Mouse (Mus musculus) lung, postnatal 4 days (tissue): ENCODE measurements around the gene Tnik.

ENCODE experiments used
- DNase-seq, 2 experiments: peaks; one replicate each; pipeline ENCODE4 v3.0.0; 2021

The Tnik gene

DNA sequence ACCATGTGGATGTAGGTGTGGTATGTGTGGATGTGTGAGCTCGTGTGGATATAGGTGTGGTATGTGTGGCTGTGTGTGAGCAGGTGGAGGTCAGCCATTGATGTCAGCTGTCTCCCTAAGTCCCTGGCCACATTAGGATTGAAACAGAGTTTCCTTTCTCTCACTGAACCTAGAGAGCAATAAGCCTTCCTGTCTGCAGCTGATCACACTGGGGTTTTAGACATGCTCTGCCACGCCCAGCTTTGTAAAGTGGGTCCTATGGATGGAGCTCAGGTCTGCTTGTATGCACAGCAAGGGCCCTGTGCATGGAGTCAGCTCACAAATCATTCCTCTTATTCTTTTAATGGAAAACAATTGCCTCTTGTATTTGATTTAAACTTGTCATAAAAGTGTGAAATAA, 95.4 kb downstream of the Tnik start:
- DNase-seq: no peak

DNA sequence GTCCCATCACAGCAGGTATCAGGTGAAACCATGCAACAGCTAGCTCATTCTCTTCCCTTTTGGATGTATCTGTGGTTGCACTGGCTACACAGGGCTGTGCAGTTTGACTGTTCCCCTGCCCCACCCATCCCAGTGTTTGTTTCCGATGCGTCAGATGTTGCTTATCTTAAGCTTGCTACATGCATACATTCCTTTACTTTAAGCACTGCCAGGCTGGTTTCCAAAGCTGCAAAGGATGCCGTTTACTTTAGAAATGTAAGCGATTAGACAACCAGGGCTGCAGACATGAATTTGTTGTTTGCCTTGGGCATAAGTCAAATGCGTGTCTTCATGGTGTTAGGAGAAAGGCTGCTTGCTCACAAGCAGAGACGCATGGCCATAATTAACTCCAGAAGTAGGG, 96.1 kb downstream of the Tnik start:
- peak; percentile 44 to 50 for DNase-seq

DNA sequence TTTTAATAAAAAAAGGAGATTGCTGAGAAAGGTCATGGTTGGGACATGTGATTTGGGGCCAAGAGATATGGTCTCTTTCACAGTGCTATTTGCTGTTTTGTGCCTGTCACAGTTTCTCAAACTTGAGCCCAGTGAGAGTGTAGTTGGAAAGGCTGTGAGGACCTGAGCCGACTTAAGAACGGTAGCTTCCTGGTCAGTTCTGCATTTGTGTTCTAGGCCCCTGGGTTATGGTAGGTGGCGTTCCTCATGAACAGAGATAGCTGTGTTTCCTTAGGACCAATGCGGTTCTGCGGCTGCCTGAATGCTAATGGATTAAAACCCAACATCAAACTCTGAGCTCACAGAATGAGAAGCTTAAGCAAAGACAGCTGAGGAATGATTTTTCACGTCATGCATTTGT, 98.0 kb downstream of the Tnik start:
- DNase-seq: no peak

DNA sequence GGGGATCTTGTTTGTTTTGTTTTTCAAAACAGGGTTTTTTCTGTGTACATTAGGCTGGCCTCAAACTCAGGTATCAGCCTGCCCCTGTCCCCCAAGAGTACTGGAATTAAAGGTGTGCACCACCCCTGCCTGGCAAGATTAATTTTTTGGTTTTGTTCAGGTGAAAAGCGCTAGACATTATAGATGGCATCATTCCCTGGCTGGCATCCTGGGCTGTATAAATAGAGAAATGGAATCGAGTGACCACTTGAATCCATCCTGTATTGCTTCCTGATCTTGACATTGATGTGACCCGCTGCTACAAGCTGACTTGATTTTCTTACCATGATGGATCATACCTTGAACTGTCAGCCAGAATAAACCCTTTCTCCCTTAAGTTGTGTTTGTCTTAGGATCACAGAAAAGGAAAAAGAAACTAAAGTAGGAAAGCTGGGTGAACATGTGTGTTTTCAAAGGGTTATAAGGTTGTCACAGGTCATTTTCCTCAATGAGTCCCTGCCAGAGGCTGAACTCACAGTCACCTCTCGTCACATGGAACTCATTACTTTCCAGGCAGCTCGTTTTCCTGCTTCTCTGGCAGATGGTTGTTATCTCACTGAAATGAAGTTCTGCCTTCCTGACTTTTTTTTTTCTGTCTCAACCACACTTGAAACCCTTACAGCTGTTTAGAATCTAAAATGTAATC, 100.6 kb downstream of the Tnik start:
- DNase-seq: no peak

DNA sequence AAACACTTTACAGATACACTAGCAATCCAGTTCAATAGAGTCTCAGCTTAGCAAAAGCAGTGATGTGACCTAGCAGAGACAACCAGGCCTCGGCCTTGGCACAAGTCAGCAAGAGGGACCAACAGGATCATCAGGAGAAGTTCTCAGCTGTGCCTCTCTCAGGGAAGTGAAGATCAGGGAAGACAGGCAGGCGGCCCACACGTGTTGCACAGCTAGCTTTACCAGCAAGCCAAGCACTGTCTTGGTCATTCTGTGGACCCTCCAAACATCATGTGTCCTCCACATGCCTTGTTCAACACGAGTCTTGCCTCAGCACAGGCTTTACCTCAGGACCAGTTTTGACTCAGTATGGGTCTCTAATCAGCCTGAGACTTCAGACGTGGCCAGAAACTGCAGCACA, 105.7 kb downstream of the Tnik start:
- DNase-seq: no peak

DNA sequence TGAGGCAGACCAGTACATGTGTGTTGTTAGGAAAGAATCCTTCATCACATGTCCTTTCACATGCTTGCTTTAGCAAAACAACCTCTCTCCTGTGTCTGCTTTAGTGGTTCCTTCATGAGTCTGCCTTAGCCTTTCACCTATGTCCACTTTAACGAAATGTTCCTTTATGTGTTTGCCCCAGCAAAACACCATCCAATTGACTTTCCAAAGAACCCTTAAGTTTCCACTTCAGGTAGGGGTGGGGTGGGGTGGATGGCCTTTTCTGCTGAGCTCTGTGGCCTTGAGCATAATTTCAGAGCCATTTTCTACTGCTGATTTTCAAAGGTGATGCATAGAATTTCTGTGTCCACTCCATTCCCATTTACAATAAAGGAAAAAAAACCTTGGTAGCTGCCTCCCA, 106.3 kb downstream of the Tnik start:
- peak in 1 of 2 experiments; percentile 20 for DNase-seq

DNA sequence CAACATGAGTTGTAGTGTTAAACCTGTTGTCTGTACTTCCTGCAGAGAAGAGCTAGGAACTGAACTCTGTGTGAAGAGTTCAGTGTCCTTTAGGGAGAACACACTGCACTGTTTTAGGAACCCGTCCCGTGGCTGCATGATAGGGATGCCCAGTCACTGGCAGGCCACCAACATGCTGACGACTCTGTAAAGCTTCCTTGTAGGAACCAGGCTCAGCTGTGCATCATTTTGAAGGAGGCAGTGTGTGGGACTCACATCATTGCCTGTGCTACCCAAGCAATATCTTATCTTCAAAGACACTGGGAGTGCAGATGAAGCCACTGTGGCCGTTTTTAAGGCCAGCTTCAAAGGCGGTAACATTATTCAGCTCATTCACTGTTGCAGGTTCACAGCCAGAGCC, 106.7 kb downstream of the Tnik start:
- no peak for DNase-seq

DNA sequence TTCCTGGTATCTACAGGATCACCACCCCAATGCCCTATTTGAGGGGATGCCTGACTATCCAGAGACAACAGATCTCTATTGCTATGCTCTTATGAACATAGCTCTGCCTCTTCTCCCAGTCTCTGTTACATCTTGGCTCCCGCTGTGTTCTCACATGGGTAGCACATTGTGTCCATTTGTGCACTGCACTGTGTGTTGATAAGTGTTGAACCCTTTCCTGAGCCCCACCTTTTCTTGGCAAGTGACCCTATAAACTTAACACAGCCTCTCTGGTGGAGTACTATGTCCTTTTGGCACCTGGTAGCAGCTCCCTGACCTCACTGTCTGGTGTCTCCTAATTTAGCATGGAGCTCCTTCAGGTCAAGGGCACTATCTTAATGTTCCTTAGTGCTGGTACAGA, 108.6 kb downstream of the Tnik start:
- no peak for DNase-seq

DNA sequence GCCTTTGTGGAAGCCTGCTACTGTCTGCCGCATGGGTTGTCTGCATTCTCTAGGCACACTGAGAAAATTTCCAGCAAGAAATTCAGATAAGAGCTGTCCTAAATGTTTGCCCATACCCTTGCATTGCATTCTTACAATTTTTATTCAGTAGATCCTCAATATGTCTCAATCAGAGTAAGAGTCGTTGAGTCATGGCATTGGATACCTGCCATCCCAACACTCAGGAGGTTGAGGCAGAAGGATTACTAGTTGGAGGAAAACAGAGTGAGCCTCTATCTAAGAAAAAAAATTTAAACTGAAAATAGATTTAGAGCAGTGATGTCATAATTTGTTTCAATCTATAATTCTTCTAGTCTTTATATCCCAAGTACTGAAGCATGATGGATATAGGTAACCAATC, 109.4 kb downstream of the Tnik start:
- no peak for DNase-seq

DNA sequence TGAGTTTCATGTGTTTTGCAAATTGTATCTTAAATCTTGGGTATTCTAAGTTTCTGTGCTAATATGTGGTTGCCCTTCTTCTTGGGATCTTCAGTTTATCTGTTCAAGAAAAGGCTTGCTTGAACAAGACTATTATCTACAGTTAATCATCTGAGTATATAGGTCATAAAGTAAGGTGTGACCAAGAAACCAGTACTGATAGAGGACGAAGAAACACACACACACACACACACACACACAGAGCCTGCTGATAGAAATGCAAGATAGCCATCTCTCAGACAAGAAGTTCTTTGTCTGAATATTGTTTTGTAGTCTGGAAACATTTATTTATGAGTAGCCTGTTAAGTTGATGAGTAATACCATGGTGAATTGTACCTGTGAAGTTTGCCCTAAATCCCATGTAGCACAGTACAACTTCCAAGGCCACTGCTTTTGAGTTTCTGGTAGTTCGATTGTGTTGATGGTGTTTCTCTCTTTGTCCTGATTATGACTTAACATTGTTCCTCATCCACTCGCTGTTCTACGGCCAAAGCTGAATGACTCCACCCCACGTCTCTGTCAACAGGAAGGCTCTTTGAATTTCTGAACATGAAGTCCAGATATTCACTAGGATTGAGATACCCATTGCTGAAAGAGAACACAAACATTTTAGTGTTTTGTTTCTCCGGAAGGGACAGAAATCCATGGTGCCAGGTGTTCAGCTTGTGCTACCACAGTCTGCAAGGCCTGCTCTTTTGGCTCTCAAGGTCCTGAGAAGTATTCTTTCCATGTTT, 111.9 kb downstream of the Tnik start:
- no peak for DNase-seq

DNA sequence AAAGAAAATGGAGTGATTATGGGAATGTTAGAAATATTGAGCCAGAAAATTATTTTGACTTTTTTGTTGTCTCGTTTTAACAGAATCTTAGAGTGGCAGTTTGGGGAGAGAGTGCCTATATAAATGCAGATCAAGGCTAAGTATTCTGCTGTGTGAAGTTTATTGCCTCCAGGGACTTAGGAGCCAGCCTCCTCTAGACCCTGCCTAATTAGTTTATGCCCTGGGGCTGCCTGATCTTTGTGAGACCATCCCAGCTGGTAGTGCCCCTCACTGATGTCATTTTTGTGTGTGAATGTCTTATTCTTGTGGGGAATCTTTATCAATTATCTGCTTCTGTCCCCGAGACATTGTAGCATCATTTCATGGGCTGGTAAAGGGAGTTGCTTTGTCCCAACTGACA, 117.2 kb downstream of the Tnik start:
- no peak for DNase-seq

DNA sequence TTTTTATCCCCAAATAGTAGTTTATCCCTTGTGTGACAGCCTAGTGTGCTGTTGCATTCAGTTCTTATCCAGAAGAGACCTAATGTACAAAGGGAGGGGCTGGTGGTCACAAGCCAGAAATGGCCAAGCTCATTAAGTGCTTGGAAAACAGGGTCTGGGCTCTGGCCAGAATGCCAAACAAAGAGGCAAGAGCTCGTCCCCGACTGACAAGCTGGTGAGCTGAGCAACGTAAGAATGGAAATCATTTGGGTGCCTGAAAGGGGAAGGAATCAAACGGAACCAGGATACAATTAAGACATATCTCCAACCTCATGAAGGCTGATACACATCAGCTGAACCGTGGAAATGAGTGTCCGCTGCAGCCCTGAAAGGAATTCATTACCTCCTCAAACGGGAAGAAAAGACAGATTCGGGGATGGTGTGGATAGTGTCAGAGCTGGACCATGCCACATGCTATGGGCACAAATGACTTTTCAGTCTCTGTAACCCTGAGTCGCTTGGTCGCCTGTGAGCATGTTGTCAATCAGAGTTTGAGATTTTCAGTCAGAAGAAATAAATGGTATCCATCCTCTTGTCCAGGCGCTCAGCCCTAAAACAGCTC, 120.6 kb downstream of the Tnik start:
- peak in 1 of 2 experiments; percentile 40 for DNase-seq

DNA sequence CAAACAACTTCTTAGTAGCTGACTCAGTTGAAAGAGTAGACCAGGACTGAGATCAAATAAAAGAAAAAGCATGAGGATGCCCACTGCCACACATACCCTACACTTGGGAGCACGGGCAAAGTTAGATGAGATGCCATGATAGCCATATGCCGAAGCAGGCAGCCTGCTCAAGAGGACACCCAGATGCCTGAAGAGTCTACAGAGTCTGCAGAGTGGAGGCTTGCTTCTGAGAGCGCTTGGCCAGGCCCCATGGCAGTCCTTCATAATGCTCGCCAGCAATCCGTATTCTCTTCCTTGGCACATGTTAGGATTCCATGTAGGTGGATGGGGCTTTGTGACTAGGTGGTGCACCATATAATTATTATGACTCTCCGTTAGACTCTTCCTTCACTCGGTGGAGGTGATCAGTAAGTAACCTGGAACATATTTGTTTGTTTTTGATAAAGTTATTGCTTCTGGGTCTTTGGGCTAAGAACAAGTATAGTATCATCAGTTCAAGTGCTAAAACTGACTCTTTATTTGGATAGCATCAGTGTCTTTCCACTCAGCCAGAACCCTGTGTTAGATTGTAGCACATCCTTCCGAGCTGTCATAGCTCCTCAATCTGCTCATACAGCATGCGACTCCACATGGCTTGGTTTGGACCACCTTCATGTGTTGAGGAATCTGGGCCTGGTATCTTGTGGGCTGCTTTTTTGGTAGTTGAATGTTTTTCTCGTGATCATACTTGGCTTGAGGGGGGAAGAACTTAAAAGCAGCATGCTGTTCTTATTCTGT, 122.4 kb downstream of the Tnik start:
- no peak for DNase-seq

DNA sequence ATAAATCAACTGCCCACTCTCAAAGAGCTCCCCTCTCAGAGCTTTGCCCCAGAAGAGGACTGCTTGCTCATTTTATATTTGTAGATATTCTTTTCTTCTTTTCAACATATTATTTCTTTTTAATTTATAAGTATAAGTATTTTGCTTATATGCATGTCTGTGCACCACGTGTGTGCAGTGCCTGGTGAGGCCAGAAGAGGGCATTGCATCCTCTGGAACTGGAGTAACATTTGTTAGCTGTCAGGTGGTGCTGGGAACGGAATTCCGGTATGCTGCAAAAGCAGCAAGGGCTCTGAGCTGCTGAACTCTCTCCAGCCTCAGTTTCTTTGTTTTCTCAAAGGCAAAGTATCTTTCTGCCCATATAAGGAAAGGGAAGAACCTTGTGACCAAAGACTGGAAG, 125.5 kb downstream of the Tnik start:
- DNase-seq: no peak

DNA sequence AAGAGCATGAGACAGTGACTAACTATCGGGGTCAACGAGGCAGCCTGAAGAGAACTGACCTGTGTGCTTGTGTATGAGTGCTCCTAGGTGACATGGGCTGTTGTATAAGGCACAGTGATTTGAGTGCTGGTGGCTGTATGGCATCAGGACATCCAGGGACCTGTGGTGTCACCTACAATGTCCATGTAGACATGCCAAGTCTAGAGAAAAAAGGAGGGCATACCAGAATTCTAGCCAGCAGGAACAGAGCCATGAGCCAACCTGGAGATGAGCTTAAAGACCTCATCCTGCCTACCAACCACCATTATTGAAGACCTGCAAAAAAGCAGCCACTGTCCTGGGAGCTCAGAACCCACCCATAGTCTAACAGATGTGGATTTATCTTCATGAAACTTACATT, 127.2 kb downstream of the Tnik start:
- DNase-seq: no peak

DNA sequence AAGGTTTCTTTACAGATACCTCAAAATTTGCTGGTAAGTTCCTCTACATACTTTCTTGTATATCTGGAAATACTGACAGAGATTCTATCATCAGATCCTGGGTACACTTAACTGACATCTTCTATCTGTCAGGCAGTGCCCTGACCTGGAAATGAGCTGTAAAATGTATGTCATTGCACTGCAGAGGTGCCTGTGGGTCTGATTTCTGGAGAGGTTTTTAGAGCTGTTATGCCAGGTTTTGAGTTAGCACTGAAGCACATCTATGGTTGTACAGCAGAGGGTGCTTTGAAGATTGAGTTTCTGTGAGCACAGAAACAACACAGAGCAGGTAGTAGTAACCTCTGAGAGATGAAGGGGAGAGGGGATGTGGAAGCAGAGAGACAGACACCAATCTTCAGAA, 129.5 kb downstream of the Tnik start:
- no peak for DNase-seq

DNA sequence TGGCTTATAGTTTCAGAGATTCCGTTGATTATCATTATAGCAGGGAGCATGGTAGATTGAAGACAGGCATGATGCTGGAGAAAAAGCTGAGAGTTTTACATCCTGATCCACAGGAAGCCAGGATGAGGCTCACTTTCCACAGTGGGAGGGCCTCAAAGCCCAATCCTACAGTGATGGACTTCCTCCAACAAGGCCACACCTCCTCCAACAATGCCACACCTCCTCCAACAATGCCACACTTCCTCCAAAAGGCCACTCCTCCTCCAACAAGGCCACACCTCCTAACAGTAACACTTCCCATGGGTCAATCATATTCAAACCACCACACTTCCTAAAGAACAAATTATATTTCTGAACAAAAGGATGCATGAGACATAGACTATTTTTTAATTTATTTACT, 135.8 kb downstream of the Tnik start:
- no peak for DNase-seq

DNA sequence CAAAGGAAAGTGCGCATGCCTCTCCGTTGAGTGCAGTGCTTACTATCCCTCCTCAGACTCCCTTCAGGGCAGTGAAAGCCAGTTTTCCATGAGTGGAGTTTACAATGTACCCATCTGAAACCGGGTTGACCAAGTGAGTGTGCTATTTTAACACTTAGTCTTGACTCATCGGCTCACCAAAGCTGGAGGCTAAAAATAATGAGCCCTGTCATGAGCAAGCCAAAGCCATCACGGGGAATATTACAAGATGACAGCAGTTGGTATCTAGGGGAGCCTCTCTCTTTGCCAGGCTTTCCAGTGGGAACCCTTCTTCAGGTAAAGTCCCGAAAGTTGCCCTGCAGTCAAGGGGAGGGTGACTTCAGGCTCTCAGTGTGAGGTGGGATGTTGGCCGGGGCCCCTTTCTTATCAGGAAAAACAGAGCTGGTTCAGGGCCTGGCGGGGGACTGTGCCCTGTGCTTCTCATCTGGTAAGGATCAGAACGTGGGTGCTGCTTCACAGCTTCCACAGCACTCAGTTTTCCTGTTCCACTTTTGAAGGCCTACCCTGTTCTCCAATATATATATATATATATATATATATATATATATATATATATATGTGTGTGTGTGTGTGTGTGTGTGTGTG, 136.7 kb downstream of the Tnik start:
- DNase-seq: no peak

DNA sequence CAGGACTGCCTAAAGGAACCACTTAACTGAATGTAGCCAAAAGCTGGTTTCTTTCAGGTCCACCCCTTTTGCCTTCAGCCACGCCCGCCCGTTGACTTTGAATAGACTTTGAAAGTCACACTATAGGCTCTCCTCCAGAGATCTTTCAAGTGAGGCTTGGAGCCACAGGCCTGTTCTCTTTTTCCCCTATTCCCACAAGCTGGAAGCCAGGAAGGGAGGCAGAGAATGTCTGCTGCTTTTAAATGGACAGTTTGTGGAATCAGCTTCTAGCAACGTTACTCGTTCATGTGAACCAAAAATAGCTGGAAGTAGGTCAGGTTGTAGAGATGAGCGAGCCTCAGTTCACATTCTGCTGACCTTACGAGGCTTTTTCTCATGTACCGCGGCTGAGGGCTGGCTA, 138.3 kb downstream of the Tnik start:
- no peak for DNase-seq

DNA sequence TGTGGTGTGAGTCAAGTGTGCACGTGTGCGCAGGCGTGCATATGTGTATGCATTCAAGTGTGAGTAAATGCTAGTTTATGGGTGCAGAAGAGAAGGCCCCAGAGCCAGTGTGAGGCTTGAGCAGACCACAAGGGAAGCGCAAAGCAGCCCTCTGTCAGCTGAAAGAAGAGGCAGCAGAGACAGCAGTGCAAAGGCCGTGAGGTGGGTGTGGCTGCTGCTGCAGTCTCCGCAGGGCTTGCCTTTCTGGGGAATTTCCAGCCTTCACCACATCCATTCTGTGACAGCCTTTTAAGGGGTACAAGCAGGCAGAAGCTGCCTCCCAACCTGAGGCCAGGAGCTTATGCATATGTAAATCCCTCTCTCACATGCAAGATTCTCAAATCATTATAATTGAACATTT, 139.2 kb downstream of the Tnik start:
- DNase-seq: no peak

DNA sequence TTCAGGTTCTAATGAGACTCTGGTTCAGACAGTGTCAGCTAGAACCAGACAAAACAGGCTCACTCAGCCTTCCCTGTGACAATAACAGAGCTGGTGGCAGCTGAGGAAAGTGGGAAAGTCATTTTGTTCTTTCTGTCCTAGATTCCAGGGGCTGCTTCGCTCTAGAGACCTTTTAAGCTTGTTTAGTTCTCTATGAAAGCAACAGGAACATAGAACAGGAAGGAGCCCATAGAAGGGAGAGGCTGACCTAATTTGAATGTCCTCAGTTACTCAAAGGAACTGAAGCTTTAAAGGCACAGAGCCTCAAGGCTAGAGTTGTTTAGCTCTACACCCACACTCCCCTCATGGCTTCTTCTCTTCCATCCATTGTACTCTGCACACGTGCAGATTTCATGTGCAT, 142.4 kb downstream of the Tnik start:
- DNase-seq: no peak

DNA sequence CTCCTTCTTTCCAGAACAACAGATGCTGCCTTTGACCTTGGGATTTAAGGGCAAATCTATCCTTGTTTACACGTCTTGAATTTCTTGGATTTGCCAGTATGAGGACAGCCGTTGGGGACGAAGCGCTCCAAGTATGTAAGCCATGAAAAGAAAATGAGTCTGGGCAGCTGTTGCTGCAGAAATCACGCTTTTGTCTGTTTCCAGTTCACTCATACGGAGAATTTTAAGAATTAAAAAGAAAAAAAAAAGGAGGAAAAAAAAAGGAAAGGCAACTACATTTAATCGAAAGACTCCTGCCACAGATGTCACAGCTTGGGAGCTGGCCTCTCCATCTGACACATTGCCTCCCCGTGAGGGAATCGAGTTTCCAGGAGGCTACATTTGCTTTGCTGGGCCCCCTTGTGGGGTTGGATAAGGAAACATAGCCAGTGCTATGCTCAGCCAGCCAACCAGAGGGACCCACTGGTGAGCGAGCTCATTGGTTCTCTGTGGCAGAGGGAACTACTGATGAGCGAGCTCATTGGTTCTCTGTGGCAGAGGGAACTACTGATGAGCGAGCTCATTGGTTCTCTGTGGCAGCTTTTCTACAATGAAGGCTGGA, 145.9 kb downstream of the Tnik start:
- DNase-seq: peak; percentile 67 to 85

DNA sequence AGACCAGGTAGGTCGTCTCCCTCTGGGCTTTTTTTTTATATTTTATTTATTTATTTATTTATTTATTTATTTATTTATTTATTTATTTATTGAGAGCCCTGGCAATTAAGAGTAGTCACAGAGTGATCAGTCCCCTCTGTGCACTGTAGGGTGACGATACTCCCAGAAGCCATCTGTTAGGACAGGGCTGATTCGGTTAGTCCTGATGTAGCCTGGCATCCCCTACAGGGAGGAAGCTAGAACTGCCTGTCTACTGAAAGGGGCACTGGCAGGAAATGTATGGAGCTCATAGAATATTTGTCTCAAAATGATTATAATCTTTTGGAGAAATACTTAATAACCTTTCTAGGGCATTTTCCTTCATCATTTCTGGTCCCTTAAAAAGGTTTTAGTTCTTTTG, 147.3 kb downstream of the Tnik start:
- no peak for DNase-seq
